Mouse (Mus musculus) urinary bladder, postnatal 36 days (tissue): ENCODE results near the gene Ryr3.

ENCODE experiments used
- DNase-seq, 2 experiments: peaks; one replicate each; pipeline ENCODE4 v3.0.0; 2022; ENCODE audit warnings: low spot score in 2 of 2, mixed read lengths in 1 of 2

Gene Ryr3

DNA sequence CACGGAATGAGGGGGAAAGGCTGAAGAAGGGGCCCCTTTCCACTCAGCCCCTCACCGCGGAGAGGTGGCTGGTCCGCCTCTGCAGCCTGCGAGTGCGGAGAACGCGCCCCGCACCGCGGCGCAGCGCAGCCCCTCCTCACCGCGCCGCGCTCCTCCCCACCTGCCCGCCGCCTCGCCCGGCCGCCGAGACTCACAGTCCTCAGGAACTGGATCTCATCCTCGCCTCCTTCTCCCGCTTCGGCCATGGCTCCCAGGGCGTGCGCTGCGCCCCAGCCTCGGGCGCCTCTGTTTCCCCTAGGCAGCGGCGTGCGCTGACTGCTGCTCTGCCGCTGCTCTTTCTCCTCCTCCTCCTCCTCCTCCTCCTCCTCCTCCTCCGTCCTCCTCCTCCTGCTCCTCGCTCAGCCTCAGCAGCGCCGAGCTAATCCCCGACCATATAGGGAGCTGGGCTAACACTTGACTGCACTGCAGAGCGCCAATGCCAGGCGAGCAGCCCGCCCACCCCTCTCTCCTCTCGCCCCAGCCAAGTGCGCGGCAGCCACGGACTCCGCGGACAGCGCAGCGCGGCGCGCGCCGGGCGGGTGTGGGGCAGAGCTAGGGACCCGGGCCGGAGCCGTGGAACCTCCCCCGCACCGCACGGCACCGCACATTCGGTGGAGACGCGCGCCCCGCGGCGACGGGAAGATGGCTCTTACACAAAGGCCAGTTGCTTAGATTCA, at the start of gene Ryr3:
Ryr3 (minus strand) TSS at position 351 of the 716 bp plus-strand sequence.
- no peak for DNase-seq

DNA sequence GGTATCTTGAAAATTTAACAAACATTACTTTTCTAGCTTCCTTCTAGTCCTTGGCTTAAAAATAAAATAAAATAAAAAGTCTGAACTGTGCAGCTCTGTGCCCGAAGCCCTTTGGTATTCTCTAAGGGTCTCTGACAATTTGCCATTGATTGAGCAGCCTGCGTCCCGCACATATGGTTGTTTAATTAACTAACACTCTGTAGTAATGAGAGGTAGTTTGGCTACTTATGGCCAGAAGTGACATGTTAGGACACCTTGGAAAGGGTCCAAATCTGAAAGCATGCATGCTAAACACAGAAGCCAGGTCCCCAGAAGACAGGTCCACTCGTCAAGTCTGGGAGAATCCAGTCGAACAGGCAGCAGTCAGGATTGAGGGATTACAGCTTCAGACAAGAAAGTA, 22.0 kb upstream of the Ryr3 start:
- DNase-seq = no peak

DNA sequence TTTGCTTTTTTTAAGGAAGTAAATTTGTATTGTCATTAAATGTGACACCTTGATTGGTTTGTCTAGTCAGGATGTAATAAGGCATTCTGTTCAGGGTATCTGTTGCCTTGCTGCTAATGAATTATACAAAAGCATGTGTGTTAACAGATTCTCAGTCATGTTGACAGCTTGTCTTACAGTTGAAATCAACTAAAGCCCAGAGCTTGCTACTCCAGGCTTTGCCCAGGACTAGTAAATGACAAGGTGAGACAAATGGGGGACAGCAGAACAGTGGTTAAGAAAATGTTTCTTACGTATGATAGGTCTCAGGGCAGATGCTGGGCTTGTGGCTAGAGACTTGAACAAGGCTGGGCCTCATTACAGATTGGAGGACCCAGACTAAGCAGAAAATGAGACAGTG, 20.1 kb upstream of the Ryr3 start:
- DNase-seq = no peak

DNA sequence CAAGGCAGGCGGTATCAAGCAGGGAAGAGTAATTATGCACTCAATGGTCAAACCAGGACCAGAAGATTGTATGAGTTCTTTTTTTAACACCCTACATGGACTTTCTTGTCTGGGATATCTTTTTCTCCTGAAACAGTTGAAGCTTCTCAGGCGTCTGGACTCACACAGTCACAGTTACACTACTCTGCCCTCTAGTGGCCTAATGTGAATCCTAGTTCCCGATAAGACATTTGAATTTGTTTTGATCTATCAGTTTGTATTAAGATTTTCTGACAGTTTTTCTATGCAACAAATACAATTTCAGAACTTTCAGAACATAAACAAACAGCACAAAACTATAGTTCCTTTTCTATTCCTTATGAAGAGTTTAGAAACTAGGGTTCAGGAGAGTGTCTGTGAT, 17.7 kb upstream of the Ryr3 start:
- DNase-seq = no peak

DNA sequence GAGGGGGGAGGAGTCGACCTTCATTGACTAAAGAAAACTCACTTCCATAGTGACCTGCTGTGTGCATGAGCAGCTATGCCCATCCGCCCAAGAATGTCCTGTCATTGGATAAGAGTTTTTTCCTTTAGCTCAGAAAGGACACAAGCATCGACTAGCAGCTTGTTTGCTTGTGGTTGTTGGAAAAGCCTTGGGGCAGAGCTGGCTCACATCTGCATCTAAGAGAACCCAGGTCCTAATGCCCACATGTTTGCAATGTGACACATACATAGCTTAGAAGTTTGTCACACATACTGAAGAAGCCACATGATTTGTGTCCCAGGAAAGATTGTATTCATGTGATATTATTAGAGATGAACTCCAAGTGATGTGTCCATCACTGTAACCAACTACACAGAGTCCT, 16.5 kb upstream of the Ryr3 start:
- DNase-seq = no peak

DNA sequence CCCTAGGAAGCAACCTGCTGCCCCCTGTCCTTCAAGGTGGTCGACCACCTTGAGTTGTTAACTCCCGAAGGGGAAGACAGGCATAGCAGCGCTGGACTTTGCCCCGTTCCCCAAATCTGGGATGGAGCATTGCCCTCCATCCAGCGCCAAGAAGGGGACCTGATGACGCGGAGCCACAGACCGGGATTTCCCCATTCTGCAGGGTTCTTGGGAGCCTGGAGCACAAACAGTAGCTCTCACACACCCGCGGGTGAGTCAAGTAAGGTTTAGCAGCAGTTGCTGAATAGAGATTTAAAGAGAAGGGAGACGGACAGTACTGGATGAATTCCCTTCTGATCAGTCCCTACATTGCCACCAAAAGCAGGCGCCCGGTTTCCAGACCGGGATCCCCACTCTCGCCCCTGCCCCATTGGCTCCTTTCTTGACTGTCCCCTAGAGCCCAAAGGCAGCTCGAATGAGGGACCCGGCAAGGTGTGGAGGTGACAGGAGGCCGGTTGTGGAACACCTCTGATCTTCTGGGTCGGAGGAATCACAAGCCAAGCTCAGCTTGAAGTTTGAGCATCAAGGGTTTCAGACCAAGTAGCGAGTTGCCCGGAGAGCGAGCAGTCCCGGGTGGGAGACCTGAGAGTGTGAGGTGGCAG, 671 bp downstream of the Ryr3 start:
- DNase-seq = no peak

DNA sequence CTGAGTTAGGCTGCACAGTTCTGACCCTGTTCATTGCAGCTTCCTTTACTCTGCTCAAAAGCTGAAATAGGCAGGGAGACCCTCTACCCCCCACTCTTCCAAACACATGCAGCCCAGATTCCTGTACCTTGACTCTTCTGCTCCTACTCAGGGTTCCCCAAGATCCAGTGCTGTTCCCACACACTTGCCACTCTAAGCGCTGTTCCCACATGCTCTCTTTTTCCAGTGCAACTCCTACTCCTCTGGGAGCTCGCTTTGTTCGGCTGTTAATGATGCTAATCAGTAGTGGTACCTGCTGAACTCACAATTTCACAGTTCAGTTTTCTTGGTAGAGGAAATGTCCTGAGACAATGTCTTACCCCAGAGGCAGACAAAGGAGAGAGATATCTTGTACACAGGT, 6.9 kb downstream of the Ryr3 start:
- DNase-seq = no peak

DNA sequence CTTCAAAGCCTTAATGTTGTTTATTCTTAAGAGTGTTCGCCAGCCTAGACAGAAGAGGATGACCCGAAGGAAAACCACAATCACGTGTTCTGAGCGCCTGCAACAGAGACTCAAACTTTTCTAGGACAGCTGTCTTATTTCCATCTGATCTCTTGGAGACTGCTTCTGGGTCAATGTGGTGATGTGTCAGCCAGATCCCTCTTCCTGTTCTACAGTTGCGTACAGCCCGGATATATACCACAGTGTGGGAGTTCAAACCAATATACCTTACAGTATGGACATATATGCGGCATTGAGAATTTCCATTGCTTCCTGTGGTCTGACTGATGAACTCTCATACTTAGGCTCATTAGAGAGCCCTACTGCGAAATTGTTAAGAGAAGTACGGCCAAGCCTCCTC, 7.6 kb downstream of the Ryr3 start:
- DNase-seq = no peak

DNA sequence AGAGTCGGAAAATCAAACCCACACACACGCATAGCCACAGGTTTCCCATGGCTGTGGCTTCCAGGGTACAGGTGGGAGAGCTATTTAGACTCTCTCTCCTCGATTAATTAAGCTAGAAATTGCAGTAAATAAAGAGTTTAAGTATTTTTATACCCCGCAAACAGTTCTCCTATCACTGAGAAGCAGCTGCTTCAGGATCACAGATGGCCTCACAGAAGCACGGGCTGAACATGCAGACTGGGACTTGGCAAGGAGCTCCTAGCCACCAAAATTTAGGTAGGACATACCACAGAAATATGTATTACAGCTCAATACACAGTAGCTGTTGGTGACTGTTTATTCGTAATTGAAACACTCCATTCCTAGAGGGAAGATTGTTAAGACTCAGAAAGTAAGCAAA, 14.0 kb downstream of the Ryr3 start:
- no peak for DNase-seq

DNA sequence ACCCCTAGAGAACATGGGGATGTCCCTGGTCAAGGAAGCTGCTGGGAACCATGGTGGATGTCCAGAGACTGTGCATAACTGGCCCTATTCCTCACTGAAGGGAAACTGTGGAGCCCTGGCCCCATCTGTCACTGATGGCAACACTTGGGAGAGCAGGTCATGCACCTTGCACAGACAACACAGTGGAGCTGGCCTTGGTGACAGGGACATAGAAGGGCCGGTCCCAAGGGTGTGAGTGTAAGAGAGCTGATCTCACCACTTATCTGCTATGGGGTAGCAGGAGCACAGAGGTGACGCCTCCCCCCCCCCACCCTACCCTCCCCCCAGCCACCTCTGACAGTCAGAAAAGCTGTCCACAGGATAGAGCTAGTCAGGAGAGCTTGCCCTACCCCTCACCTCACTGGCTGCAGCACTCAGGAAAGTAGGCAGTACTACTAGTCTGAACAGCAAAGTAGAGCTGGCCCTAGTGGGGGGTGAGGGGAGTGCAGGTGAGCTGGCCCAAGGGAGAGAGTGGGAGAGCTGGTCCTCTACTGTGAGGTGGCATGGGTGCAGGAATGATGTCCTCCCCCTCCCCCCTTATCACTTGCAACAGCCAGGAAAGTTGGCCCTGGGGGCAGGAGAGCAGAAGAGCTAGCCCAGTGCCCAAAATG, 17.7 kb downstream of the Ryr3 start:
- DNase-seq = no peak

DNA sequence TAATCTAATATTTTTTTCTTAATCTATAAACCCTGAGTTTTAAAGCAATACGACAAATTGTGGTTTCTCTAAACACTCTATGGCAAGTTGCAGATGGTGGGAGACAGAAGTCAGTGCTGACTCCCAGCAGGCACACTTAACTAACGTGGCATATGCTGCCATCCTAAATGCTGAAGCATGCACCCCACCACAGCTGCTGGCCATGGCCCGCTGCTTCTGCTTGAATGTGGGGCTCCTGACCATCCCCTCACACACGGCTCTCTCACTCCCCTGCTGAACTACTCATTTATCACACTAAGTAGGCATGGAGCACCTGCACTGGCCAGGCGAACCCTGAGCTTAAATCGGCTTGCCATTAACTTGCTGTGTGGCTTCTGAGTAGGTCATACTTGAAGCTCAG, 29.7 kb downstream of the Ryr3 start:
- DNase-seq = no peak

DNA sequence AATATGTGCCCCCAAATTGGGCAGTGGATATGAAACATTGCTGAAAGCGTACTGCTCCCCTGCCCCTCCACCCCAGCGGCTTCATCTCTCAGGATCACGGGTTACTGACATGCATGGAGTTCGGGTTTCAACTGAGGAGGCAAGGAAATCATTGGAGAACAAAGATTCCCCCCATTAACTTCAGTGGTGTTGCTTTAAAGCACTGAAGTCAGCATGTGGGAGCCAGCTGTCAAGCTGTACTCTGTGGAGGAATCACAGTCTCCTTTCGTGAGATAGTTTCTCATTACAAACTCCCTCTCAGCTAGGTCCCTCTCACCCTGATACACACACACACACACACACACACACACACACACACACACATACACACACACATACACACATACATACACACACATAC, 35.2 kb downstream of the Ryr3 start:
- DNase-seq = no peak

DNA sequence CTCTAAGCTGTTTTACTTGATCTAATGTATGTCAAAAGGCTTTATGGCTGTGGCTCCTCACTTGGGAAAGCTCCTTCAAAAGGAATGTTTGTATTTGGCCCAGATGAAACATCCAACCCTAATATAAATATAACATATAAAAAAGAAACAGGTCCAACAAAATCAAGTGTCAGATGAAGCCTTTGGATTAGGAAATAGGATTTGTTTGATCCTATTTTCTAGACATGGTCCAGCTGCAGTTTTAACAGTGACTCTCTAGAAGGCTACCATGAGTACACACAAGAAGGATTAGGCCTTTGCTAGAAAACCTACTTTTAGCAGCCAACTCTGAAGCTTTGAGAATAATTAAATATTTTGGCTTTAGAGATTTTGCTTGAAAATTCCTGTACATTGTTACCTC, 38.8 kb downstream of the Ryr3 start:
- DNase-seq = no peak

DNA sequence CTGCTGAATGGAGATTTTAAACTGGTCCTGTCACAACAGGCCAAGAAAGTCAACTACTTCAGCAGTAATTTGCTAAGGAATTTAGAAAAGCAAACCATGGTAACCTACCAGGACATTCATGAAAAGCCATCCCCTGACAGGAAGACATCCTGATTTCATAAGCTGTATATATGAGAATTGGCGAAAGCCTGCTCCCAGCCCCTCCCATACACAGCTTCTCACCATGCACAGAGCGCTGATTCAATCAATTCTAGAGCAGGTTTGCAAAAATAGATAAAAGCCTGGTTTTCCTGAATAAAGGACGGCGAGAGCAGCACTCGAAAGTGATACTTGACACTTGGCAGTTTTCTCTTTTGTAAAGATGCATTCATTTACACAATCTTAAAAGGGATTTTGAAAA, 40.6 kb downstream of the Ryr3 start:
- DNase-seq = no peak

DNA sequence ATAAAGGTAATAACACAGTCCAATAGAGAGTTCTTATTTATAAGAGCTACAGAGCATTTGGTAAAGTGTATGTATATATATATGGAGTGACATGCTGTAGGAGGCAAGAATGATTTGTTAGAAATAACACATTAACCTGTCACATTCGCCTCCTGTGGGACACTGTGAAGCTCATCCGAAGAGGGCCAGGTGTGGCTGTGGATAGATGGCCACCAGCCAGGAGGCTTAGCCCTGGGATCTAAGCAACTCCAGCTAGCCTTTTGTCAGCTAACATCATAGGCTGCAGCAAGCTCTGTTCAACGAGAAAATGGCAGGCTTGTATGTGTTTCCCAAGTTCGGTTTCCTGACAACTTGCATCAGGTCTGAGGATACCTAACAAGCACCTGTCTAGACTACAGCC, 48.8 kb downstream of the Ryr3 start:
- DNase-seq = no peak

DNA sequence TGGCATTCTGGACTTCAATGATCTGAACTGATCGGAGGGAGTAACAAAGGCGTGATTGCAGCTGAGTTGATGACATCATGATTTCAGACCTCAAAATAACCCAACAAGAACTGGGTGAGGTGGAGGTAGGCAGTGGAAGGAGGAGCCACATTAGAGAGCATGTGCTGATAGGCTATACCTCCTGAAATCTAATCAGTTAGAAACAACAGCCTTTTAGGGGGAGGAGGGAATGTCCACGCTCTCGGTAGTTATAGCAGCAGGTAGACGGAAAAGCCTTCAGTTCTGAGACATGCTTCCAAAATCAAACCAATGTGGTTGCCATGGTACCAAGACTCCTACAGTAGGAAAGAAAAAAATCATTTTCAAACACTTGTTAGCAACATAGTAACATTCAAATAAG, 55.4 kb downstream of the Ryr3 start:
- no peak for DNase-seq

DNA sequence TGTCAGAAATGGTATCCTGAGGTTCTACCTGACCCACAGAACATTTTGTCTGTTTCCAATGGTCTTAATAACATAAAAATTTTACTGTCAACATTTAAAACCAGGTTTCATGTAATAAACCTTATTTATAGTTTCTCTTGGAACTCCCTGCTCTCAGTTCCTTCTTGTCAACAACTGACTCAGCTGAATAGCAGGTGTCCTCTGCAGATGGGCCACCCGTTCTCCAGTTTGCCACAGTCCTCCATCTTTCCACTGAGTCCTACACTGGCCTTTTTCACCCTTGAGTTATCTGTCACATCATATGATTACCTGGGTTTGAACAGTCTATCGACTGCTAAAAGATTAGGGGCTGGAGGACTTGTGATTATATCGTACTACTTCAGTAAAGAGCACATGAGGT, 79.1 kb downstream of the Ryr3 start:
- DNase-seq = no peak

DNA sequence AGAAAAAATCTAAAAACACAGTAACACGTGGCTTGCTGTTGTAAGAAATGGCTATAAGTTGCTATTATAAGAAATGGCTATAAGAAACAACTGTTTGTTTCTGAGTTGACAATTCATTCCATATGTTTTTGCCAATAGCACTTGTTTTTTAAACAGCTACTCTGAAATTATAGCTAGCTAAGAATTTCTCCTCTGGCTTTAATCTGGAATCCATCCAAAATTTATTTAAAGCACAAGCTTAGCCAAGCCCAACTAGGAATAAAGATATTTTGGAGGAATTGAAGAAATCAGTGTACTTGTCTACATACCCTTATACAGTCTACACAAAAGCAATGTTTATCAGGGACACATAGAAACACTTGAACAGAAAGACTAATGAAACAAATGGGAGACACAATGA, 93.4 kb downstream of the Ryr3 start:
- DNase-seq = no peak

DNA sequence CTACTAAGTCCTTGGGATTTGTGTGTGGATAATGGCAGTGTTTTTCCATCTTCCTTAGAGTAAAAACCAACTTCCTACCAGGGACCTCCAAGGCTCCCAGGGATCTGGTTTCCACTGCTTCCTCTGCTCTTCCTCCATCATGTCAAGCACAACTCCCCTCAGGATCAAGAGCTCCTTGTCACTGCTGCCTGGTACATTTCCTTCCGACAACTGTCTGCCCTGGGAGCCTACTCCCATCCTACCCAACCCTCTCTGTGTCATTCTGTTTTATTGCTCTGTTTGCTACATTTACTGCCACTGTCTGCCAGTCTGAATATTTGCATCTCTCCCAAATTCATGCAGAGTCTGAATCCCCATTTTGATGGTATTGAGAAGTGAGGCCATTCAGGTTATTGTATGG, 97.8 kb downstream of the Ryr3 start:
- DNase-seq = no peak

DNA sequence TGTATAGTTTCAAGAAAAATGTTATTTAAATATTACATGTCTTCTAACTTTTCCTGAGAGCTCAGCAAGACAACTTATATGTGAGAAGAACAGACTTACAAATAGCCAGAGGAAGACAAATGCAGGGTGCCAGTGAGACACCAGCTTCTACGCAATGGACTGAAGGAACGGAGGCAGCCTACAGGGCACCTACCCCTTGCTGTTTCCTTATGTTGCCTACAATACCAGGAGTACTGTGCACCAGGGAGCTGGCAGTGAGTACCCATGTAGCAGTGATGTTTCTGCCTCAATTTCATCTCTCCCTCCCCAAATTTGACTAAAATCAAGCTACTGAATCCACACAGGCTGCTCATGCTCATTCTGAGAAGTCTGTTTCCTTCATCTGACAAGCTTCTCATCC, 100.1 kb downstream of the Ryr3 start:
- no peak for DNase-seq

DNA sequence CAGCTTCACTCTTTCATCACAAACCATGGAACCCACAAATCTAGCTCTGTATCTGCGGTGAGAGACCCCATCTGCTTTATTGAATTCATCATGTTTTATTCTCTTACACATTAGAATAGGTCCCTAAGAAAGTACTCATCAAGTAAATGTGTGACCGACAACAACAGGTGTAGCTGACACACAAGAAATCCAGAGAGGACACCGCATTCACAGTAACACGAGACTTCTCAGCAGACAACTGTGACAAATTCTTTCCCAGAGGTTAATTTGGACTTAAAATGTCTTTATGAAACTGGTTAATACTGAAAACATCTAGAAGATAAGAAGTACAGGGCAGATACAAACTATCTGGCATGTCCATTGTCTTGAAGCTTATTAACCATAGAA, 101.0 kb downstream of the Ryr3 start:
- no peak for DNase-seq

DNA sequence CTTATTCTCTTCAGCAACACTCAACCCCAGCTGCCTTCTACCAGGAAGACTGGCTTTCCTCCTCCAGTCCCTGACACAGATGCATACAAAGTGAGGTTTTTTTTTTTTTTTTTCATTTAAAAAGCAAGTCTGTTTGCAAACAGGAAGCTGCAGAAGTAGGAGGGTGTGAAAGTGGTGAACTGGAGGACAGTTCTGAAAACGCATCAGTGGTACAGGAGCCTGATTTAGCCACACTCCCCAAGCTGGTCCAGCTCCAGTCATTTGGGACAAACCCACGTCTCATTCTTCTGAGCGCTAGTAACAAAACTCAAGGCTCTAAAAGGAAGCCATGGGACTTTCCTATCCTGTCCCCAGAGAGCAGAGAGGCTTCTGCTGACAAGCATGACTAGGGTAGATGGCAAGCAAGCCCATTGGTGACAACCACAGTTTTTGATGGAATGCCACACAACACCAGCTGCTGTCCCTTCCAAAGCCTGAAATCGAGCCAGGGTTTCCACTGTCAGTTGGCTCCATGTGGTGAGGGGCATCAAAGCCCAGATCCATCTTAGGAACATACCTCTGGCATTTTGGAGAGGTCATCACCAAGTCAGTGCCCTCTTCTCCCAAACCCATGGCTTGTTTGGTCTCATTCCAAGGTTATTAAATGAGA, 101.5 kb downstream of the Ryr3 start:
- DNase-seq = no peak

DNA sequence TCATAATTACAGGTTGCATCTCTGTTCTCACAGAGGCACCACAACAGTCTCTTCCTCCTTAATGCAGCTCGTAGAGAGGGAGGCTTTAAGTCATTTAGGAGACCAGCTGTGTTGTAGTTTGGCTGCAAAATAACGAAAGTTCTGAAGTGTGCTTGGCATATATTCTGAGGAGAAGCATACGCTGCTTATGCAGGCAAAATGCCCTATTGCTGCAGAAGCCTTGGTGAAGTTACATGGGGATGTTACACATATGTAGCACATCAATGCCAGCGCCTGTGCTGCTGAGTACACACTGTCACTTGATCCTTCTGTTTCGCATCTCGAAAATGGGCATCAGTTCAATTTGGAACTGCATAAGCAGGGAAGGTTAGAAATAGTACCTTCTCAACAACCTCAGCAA, 112.3 kb downstream of the Ryr3 start:
- DNase-seq = no peak
